Mouse (Mus musculus) embryonic facial prominence, embryonic 12.5 days (tissue): ENCODE measurements at regions not wholly inside any gene's neighbourhood (a gene's known extent, or its start where the extent isn't known, plus 50 kb on each side); places are given as distances from the start of the nearest gene placed in this dataset.

ENCODE experiments used
- ATAC-seq: fragments of 200-750 bp; cut with Nextera tagmentation; 2 replicates; pipeline ENCODE4 v1.8.0; 2017; ENCODE audit not compliant: insufficient number of reproducible peaks, insufficient read depth, low FRiP score, low TSS enrichment
- H3K27ac ChIP-seq: fragments of 300-500 bp; sonication (generic); 2 replicates; pipeline ENCODE4 v1.5.1; 2016; ENCODE audit warnings: mild to moderate bottlenecking
- H3K27me3 ChIP-seq: fragments of 300-500 bp; sonication (generic); 2 replicates; pipeline ENCODE4 v1.6.1; 2016; ENCODE audit warnings: mild to moderate bottlenecking, moderate library complexity
- H3K36me3 ChIP-seq: fragments of 300-500 bp; sonication (generic); 2 replicates; pipeline ENCODE4 v1.6.1; 2016; ENCODE audit warnings: mild to moderate bottlenecking
- H3K4me1 ChIP-seq: fragments of 300-500 bp; sonication (generic); 2 replicates; pipeline ENCODE4 v1.6.1; 2016
- H3K4me2 ChIP-seq: fragments of 300-500 bp; sonication (generic); replicated peaks from 2 replicates; pipeline ENCODE4 v1.6.1; 2016; ENCODE audit warnings: mild to moderate bottlenecking, moderate library complexity
- H3K4me3 ChIP-seq: fragments of 300-500 bp; sonication (generic); 2 replicates; pipeline ENCODE4 v1.5.1; 2016; ENCODE audit warnings: mild to moderate bottlenecking
- H3K9ac ChIP-seq: fragments of 300-500 bp; sonication (generic); 2 replicates; pipeline ENCODE4 v1.6.1; 2016; ENCODE audit warnings: mild to moderate bottlenecking, moderate library complexity
- H3K9me3 ChIP-seq: fragments of 300-500 bp; sonication (generic); 2 replicates; pipeline ENCODE4 v1.6.1; 2016; ENCODE audit warnings: mild to moderate bottlenecking, moderate library complexity
- WGBS: fragments of 180-500 bp; shearing (Covaris S2); methylation state at CpG from one replicate; pipeline ENCODE4 v1.1.7; 2016; 5-methylcytosine and 5-hydroxymethylcytosine counted together

DNA sequence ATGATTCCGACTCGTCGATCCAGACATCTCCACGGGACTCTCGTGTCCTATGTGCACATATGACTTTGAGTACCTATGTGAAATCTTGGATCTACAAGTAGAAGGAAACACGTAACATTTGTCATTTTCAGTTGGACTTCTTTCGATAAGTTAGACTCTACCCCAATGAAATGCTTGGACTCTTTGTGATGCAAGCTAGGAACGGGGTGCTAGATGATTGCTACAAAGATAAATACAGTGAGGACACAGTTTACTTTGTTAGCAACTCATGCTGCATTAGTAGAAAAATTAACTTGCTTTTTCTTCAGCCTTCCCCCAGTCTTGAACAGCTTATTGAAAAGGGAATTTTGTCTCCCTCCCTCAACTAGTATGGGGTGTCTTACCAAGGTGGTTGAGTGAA, 81.2 kb upstream of the Eef1e1 start:
- no peak overlapping the region for H3K27ac ChIP-seq
- no peaks in the 10 kb centered on the region for H3K27me3 ChIP-seq
- no peaks in the 10 kb centered on the region for H3K9me3 ChIP-seq
- no peak overlapping the region for H3K9ac ChIP-seq
- no peak overlapping the region for H3K4me3 ChIP-seq
- ATAC-seq: no peak
- H3K4me2 ChIP-seq: no peak overlapping the region
- 93% methylated on average over 8 of the region's 8 CpGs for WGBS
- H3K4me1 ChIP-seq: no peaks in the 10 kb centered on the region
- H3K36me3 ChIP-seq: no peaks in the 10 kb centered on the region

DNA sequence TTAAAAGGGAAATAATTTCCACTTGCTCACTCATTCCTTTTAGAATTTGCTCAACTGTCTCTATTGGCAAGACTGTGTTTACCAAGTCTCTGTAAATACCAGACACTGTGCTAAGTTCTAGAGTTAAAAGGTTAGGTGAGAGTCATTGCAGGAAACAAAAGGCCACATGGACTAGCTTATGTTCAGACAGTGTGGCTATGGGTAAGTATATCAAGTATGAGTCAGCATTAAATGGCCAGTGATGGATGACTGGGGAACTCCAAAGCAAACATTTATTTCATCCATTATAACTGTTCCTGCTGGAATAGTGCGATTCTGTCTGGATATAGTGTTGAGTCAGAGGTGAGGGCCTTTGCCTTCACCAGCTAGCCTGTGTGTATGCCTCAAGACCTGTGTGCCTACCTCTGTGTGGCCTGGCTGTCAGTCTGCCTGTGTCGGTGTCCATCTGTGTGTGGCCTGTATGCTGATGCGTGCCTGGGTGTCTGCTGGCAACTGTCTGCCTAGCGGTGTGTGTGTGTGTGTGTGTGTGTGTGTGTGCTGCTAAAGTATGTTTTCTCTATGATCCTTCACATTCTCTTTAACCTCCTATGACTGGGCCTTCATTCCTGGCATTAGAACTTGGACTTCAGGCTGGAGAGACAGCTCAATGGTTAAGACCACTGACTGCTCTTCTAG, 77.6 kb upstream of the Eef1e1 start:
- Histone ChIP-seq H3K9ac (no peak overlapping the region), H3K36me3 (no peaks in the 10 kb centered on the region), H3K4me1 (no peaks in the 10 kb centered on the region), H3K4me3 (no peak overlapping the region), H3K27ac (no peak overlapping the region), H3K9me3 (no peaks in the 10 kb centered on the region), H3K4me2 (no peak overlapping the region), H3K27me3 (no peaks in the 10 kb centered on the region)
- WGBS: 94% methylated on average over 4 of the region's 4 CpGs
- no peak for ATAC-seq

DNA sequence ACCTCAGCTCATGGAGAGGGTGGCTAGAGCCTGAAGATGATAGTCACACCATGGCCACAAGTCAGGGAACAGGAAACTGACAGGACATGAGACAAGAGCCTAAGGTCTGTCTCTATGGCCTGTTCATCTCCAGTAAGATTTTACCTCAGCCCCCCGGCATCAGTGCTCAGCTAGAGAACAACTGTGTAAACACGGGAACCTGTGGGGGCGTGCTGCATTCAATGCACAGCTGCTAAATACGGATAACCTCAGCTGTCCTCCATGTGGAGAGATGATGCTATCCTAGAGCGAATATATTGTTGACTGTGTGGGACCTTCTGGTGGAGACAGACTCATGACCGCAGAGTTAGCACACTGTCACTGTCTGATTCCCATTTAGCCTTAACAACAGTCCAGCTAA, 76.4 kb upstream of the Eef1e1 start:
- no peak for ATAC-seq
- no peak overlapping the region for H3K9ac ChIP-seq
- H3K9me3 ChIP-seq: no peaks in the 10 kb centered on the region
- 83% methylated on average over 6 of the region's 6 CpGs for WGBS
- no peaks in the 10 kb centered on the region for H3K4me1 ChIP-seq
- no peak overlapping the region for H3K4me3 ChIP-seq
- H3K27ac ChIP-seq: no peak overlapping the region
- no peaks in the 10 kb centered on the region for H3K27me3 ChIP-seq
- H3K36me3 ChIP-seq: no peaks in the 10 kb centered on the region
- no peak overlapping the region for H3K4me2 ChIP-seq

DNA sequence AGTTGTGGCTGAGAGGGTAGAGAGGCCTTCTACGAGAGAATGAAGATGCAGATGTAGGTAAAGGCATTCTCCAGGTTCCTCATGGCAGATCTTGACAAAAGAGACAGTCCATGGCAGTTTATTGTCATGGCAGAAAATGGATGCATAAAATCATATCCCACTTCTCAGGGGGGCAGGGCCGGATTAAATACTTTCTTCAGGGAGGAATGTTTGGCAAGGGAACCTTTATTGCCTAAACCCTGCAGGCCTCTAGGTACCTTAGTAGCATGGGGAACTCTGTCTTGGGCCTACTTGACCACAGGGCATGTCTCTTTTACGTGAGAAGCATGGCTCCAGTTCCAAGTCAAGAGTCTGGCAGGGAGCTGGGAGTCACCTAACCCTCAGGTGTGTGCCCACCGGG, 74.4 kb upstream of the Eef1e1 start:
- Histone ChIP-seq H3K9ac (no peak overlapping the region), H3K27me3 (no peaks in the 10 kb centered on the region), H3K4me3 (no peak overlapping the region), H3K4me2 (no peak overlapping the region), H3K36me3 (no peaks in the 10 kb centered on the region), H3K27ac (no peak overlapping the region), H3K9me3 (no peaks in the 10 kb centered on the region), H3K4me1 (no peaks in the 10 kb centered on the region)
- no peak for ATAC-seq
- 81% methylated on average over 4 of the region's 4 CpGs for WGBS

DNA sequence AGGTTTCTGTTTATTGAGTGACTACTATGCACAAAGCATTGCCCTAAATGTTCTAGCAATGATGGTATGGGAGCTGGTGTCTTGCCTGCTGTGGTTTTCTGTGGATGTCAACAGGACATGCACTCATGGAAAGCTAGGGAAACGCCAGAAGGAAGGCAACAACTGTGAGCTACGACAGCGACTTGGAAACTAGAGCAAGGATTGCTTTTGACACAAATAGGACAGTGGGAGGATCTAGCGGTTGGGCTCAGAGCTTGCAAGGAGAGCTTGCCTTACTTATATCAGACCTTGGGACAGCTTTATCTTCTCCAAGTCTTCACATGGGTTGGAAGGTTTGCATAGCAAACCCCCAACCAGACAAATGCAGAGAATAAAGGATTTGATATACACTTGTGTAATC, 66.6 kb upstream of the Eef1e1 start:
- Histone ChIP-seq H3K9me3 (no peaks in the 10 kb centered on the region), H3K9ac (no peak overlapping the region), H3K4me2 (no peak overlapping the region), H3K27me3 (no peaks in the 10 kb centered on the region), H3K4me1 (no peaks in the 10 kb centered on the region), H3K4me3 (no peak overlapping the region), H3K27ac (no peak overlapping the region), H3K36me3 (no peaks in the 10 kb centered on the region)
- 86% methylated on average over 4 of the region's 4 CpGs for WGBS
- ATAC-seq: no peak

DNA sequence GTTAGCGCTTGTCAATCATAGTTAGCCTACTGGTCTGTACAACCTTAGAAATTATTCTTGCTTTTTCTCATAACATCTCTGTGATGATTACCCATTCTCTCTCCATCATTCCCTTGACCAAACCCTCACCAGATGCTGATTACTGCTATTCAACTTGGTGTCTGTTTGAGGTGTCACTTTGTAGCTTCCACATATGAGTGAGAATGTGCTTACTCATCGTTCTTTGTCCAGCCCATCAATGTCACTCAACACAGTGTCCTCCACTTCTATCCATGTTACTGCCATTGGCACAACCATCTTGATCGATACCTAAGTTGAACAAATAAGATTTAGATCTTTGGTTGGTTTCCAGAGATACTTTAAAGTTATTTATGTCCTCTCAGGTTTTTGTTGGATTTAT, 62.3 kb upstream of the Eef1e1 start:
- no peak overlapping the region for H3K4me3 ChIP-seq
- H3K27me3 ChIP-seq: no peaks in the 10 kb centered on the region
- H3K4me2 ChIP-seq: no peak overlapping the region
- no peak for ATAC-seq
- no peaks in the 10 kb centered on the region for H3K36me3 ChIP-seq
- no peak overlapping the region for H3K9ac ChIP-seq
- 97% methylated on average over 3 of the region's 3 CpGs for WGBS
- H3K27ac ChIP-seq: no peak overlapping the region
- H3K4me1 ChIP-seq: no peaks in the 10 kb centered on the region
- H3K9me3 ChIP-seq: no peaks in the 10 kb centered on the region

DNA sequence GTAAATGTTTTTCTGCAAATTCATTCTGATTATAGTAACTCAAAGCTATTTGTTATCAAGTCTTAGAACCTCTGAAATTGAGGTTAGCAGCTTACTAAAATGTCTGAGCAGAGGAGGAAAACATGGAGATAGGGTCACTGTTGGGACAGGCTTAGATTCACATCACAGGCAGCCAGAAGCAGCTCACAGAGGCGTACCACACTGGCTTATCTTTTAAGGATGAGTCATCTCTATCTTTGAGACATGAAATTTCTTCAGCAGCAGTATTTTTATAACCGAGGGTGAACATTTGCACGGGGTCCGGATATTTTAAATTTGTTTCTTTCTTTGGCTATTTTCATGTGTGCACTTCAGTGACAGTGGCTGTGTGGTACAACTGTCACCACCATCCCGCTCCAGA, 56.0 kb upstream of the Eef1e1 start:
- H3K9me3 ChIP-seq: no peaks in the 10 kb centered on the region
- 87% methylated on average over 5 of the region's 5 CpGs for WGBS
- H3K9ac ChIP-seq: no peak overlapping the region
- H3K27me3 ChIP-seq: no peaks in the 10 kb centered on the region
- no peak overlapping the region for H3K4me2 ChIP-seq
- H3K4me3 ChIP-seq: no peak overlapping the region
- ATAC-seq: no peak
- H3K36me3 ChIP-seq: no peaks in the 10 kb centered on the region
- no peaks in the 10 kb centered on the region for H3K4me1 ChIP-seq
- H3K27ac ChIP-seq: no peak overlapping the region
